Mouse (Mus musculus) heart, embryonic 16.5 days (tissue): ENCODE data around the gene Cetn3. TPM values are rescaled to one million over a fixed set of nuclear protein-coding genes. Genes with fewer than 3 reads are reported as not detected.

Source experiments
- ATAC-seq: fragments of 200-750 bp; cut with Nextera tagmentation; replicated peaks from 2 replicates; pipeline ENCODE4 v1.8.0; 2017; ENCODE audit warnings: moderate number of reproducible peaks; ENCODE audit not compliant: insufficient read depth, low FRiP score; ENCODE audit errors: extremely low read depth
- H3K27ac ChIP-seq: fragments of 300-500 bp; sonication (generic); 2 replicates; pipeline ENCODE4 v1.5.1; 2014; ENCODE audit warnings: mild to moderate bottlenecking, low read length, control low read depth, moderate library complexity
- H3K27me3 ChIP-seq: fragments of 300-500 bp; sonication (generic); 2 replicates; pipeline ENCODE4 v1.6.1; 2014; ENCODE audit warnings: low read length, mixed read lengths; ENCODE audit not compliant: control insufficient read depth, insufficient read depth
- H3K36me3 ChIP-seq: fragments of 300-500 bp; sonication (generic); 2 replicates; pipeline ENCODE4 v1.6.1; 2014; ENCODE audit not compliant: control insufficient read depth, insufficient read depth
- H3K4me1 ChIP-seq: fragments of 300-500 bp; sonication (generic); 2 replicates; pipeline ENCODE4 v1.6.1; 2014; ENCODE audit warnings: low read length, mixed read lengths; ENCODE audit not compliant: control insufficient read depth, insufficient read depth
- H3K4me2 ChIP-seq: fragments of 300-500 bp; sonication (generic); 2 replicates; pipeline ENCODE4 v1.6.1; 2014; ENCODE audit warnings: low read depth, mild to moderate bottlenecking, control low read depth, low read length
- H3K4me3 ChIP-seq: fragments of 300-500 bp; sonication (generic); 2 replicates; pipeline ENCODE4 v1.5.1; 2014; ENCODE audit warnings: mild to moderate bottlenecking, control low read depth, low read length
- H3K9ac ChIP-seq: fragments of 300-500 bp; sonication (generic); 2 replicates; pipeline ENCODE4 v1.6.1; 2014; ENCODE audit warnings: low read length, control low read depth
- H3K9me3 ChIP-seq: fragments of 300-500 bp; sonication (generic); replicated peaks from 2 replicates; pipeline ENCODE4 v1.6.1; 2016; ENCODE audit warnings: low read length; ENCODE audit not compliant: control insufficient read depth
- WGBS: fragments of 180-500 bp; shearing (Covaris S2); extraction: QIAGEN DNeasy Blood & Tissue Kit; methylation state at CpG from one replicate; pipeline ENCODE4 v1.1.7; 2014; 5-methylcytosine and 5-hydroxymethylcytosine counted together
- polyA plus RNA-seq: library from polyadenylated mRNA; unstranded; fragments of >200 nt; fragmentation: Nextera tagmentation; extraction: Ambion mirVana; gene quantifications from 2 replicates; pipeline ENCODE4 v1.2.1, GENCODE M21; 2015

Gene Cetn3
- polyA plus RNA-seq, 1 experiment from 2014 or later, result 198 TPM

- H3K27me3 ChIP-seq, result no peaks in the 10 kb centered on the region
- H3K36me3 ChIP-seq, result peaks cover 19% of the 10 kb centered on the region
- no peaks in the 10 kb centered on the region for H3K9me3 ChIP-seq
- H3K4me3 ChIP-seq, result no peak overlapping the region
- no peak overlapping the region for H3K9ac ChIP-seq
- no peak overlapping the region for H3K4me2 ChIP-seq
- no peak overlapping the region for H3K27ac ChIP-seq
- WGBS, result 21% methylated on average over 8 of the region's 8 CpGs
- ATAC-seq, result no peak
- peaks cover 5% of the 10 kb centered on the region; the same call in 1 of the 2 replicates for H3K4me1 ChIP-seq
Observed at GRCm38 (mm10) chr13:81791861-81792260, 9.0 kb downstream of the Cetn3 start.

- H3K9ac ChIP-seq, result no peak overlapping the region
- WGBS, result 4% methylated on average over 1 of the region's 1 CpGs
- no peak for ATAC-seq
Observed at GRCm38 (mm10) chr13:81793850-81794249, 11.0 kb downstream of the Cetn3 start.

GRCm38 (mm10) chr13:81801121-81801520 lies 18.2 kb downstream of the Cetn3 start:
- Histone ChIP-seq H3K27me3 (no peaks in the 10 kb centered on the region), H3K36me3 (peaks cover 4% of the 10 kb centered on the region; the same call in 1 of the 2 replicates), H3K4me2 (no peak overlapping the region; the same call in 1 of the 2 replicates), H3K9me3 (no peaks in the 10 kb centered on the region), H3K4me1 (0 out of 2 replicates have a peak, but pooled peaks cover 4% of the 10 kb centered on the region), H3K4me3 (no peak overlapping the region), H3K9ac (no peak overlapping the region), H3K27ac (no peak overlapping the region)
- ATAC-seq, result no peak
- 32% methylated on average over 3 of the region's 3 CpGs for WGBS

More at GRCm38 (mm10) chr13:81793850-81794249, 11.0 kb downstream of the Cetn3 start:
- H3K4me1 ChIP-seq, result peaks cover 5% of the 10 kb centered on the region; the same call in 1 of the 2 replicates
- no peaks in the 10 kb centered on the region for H3K27me3 ChIP-seq
- peaks cover 16% of the 10 kb centered on the region for H3K36me3 ChIP-seq
- no peaks in the 10 kb centered on the region for H3K9me3 ChIP-seq
- no peak overlapping the region for H3K27ac ChIP-seq
- H3K4me3 ChIP-seq, result no peak overlapping the region
- no peak overlapping the region for H3K4me2 ChIP-seq

GRCm38 (mm10) chr13:81803713-81804112 lies 20.8 kb downstream of the Cetn3 start:
- H3K27me3 ChIP-seq, result no peaks in the 10 kb centered on the region
- H3K9ac ChIP-seq, result no peak overlapping the region
- no peaks in the 10 kb centered on the region for H3K9me3 ChIP-seq
- H3K27ac ChIP-seq, result no peak overlapping the region
- 57% methylated on average over 4 of the region's 4 CpGs for WGBS
- no peak for ATAC-seq
- H3K4me3 ChIP-seq, result no peak overlapping the region
- no peak overlapping the region for H3K4me2 ChIP-seq
- 0 out of 2 replicates have a peak, but pooled peaks cover 4% of the 10 kb centered on the region for H3K4me1 ChIP-seq
- peaks cover 2% of the 10 kb centered on the region; the same call in 1 of the 2 replicates for H3K36me3 ChIP-seq

- H3K36me3 ChIP-seq, result no peaks in the 10 kb centered on the region
Observed at GRCm38 (mm10) chr13:81822750-81823149, 39.9 kb downstream of the Cetn3 start.

GRCm38 (mm10) chr13:81824576-81825330 lies 41.9 kb downstream of the Cetn3 start:
- H3K27ac ChIP-seq, result no peak overlapping the region
- WGBS, result 71% methylated on average over 11 of the region's 11 CpGs

More at GRCm38 (mm10) chr13:81822750-81823149, 39.9 kb downstream of the Cetn3 start:
- no peaks in the 10 kb centered on the region for H3K4me1 ChIP-seq
- ATAC-seq, result no peak
- no peak overlapping the region for H3K4me2 ChIP-seq
- no peak overlapping the region for H3K4me3 ChIP-seq
- no peak overlapping the region for H3K9ac ChIP-seq
- H3K27ac ChIP-seq, result no peak overlapping the region
- no peaks in the 10 kb centered on the region for H3K9me3 ChIP-seq
- H3K27me3 ChIP-seq, result no peaks in the 10 kb centered on the region

GRCm38 (mm10) chr13:81828486-81828885 lies 45.6 kb downstream of the Cetn3 start:
- no peak overlapping the region for H3K27ac ChIP-seq
- H3K4me3 ChIP-seq, result no peak overlapping the region
- H3K27me3 ChIP-seq, result no peaks in the 10 kb centered on the region
- WGBS, result 57% methylated on average over 6 of the region's 6 CpGs
- ATAC-seq, result no peak
- H3K4me1 ChIP-seq, result no peaks in the 10 kb centered on the region; the same call in 1 of the 2 replicates
- H3K36me3 ChIP-seq, result no peaks in the 10 kb centered on the region
- H3K4me2 ChIP-seq, result no peak overlapping the region
- no peak overlapping the region for H3K9ac ChIP-seq
- no peaks in the 10 kb centered on the region for H3K9me3 ChIP-seq

More at GRCm38 (mm10) chr13:81824576-81825330, 41.9 kb downstream of the Cetn3 start:
- Histone ChIP-seq H3K27me3 (no peaks in the 10 kb centered on the region), H3K4me1 (no peaks in the 10 kb centered on the region), H3K4me2 (no peak overlapping the region), H3K9me3 (no peaks in the 10 kb centered on the region), H3K36me3 (no peaks in the 10 kb centered on the region), H3K9ac (no peak overlapping the region), H3K4me3 (no peak overlapping the region)
- no peak for ATAC-seq

- no peaks in the 10 kb centered on the region for H3K9me3 ChIP-seq
- H3K9ac ChIP-seq, result no peak overlapping the region
- no peak for ATAC-seq
- H3K27me3 ChIP-seq, result no peaks in the 10 kb centered on the region
- no peak overlapping the region for H3K4me3 ChIP-seq
- no peak overlapping the region for H3K4me2 ChIP-seq
- WGBS, result 83% methylated on average over 7 of the region's 7 CpGs
- H3K4me1 ChIP-seq, result no peaks in the 10 kb centered on the region; the same call in 1 of the 2 replicates
- no peaks in the 10 kb centered on the region for H3K36me3 ChIP-seq
- H3K27ac ChIP-seq, result no peak overlapping the region
Observed at GRCm38 (mm10) chr13:81831838-81832237, 49.0 kb downstream of the Cetn3 start.

- no peak for ATAC-seq
- no peak overlapping the region for H3K4me3 ChIP-seq
- no peak overlapping the region for H3K27ac ChIP-seq
- no peaks in the 10 kb centered on the region for H3K4me1 ChIP-seq
- WGBS, result 58% methylated on average over 9 of the region's 9 CpGs
- no peaks in the 10 kb centered on the region for H3K9me3 ChIP-seq
- H3K36me3 ChIP-seq, result no peaks in the 10 kb centered on the region
- H3K4me2 ChIP-seq, result no peak overlapping the region
- no peak overlapping the region for H3K9ac ChIP-seq
- H3K27me3 ChIP-seq, result no peaks in the 10 kb centered on the region
Observed at GRCm38 (mm10) chr13:81836386-81837177, 53.7 kb downstream of the Cetn3 start.
